Mouse (Mus musculus): ENCODE data around the gene Chmp3. TPM values are rescaled to one million over a fixed set of nuclear protein-coding genes. Genes with fewer than 3 reads are reported as not detected.

The Chmp3 gene
- total and polyA plus RNA-seq, 3 experiments: 34.4 to 59.0 (median 45.7) TPM

DNA sequence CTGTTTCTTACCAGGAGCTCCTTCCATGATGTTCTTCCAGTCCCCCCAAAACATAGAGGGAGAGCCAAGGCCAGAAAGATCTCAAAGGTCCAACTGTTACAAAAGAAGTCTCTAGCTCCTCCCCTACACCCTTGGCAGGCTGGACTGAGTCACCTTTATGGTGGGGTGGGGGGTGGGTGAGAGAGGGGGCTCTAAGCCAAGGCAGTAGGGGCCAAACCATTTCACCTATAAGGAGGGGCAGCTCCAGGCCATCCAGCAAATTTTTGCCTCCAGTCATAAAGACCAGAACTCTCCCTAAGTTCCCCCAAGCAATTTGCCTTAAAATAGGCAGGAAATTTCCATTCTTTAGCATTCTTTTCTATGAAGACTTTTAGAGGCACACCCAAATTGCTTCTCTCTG, 65.4 kb downstream of the Chmp3 start:
- DNase-seq: no peak
- no peak for TF ChIP-seq POLR2A (IDR thresholded peaks at IDR 0.05; ENCODE audit: insufficient read depth, low read depth, low read length)
- TF ChIP-seq EP300 (IDR thresholded peaks at IDR 0.05; ENCODE audit: insufficient read depth, low read depth, low read length): no peak
- no peak for TF ChIP-seq CTCF (IDR thresholded peaks at IDR 0.05)
- no peak overlapping the region for H3K9ac ChIP-seq (ENCODE audit: low read depth, low read length)
- no peak overlapping the region for H3K4me3 ChIP-seq
- peaks cover 13% of the 10 kb centered on the region for H3K36me3 ChIP-seq (ENCODE audit: control insufficient read depth, insufficient read depth, low read length)
- no peaks in the 10 kb centered on the region for H3K4me1 ChIP-seq (ENCODE audit: control insufficient read depth, insufficient read depth, low read length)
- intact Hi-C loops (cut with DNase I): loop anchor here (10.0 kb wide), 1 partner anchor 286 kb away; no protein-coding TSS in a partner anchor
- H3K27ac ChIP-seq: no peak overlapping the region
- H3K79me2 ChIP-seq (replicated peaks; ENCODE audit: control insufficient read depth, insufficient read depth, low read length): no peaks in the 10 kb centered on the region; the same call in 1 of the 2 replicates
- H3K27me3 ChIP-seq (ENCODE audit: control insufficient read depth, insufficient read depth, low read length): no peaks in the 10 kb centered on the region

- no peaks in the 10 kb centered on the region; the same call in 1 of the 2 replicates for H3K79me2 ChIP-seq (replicated peaks; ENCODE audit: control insufficient read depth, insufficient read depth, low read length)
- peaks cover 2% of the 10 kb centered on the region; the same call in 1 of the 2 replicates for H3K4me1 ChIP-seq (ENCODE audit: control insufficient read depth, insufficient read depth, low read length)
- TF ChIP-seq CTCF (IDR thresholded peaks at IDR 0.05) (no peak), POLR2A (IDR thresholded peaks at IDR 0.05; ENCODE audit: insufficient read depth, low read depth, low read length) (no peak), EP300 (IDR thresholded peaks at IDR 0.05; ENCODE audit: insufficient read depth, low read depth, low read length) (no peak)
- H3K27ac ChIP-seq: no peak overlapping the region
- WGBS: 61% methylated on average over 7 of the region's 7 CpGs
- no peak for DNase-seq
- H3K36me3 ChIP-seq (ENCODE audit: control insufficient read depth, insufficient read depth, low read length): peaks cover 19% of the 10 kb centered on the region
- no peak overlapping the region for H3K4me3 ChIP-seq
- H3K9ac ChIP-seq (ENCODE audit: low read depth, low read length): no peak overlapping the region
- no peaks in the 10 kb centered on the region for H3K27me3 ChIP-seq (ENCODE audit: control insufficient read depth, insufficient read depth, low read length)
- intact Hi-C loops (cut with DNase I): loop anchor here (2.0 to 10.0 kb wide), 2 partner anchors 15 to 285 kb away; no protein-coding TSS in a partner anchor
Observed at GRCm38 (mm10) chr6:71609968-71610367, 66.4 kb downstream of the Chmp3 start.

- Histone ChIP-seq H3K4me1 (ENCODE audit: control insufficient read depth, insufficient read depth, low read length) (peaks cover 4% of the 10 kb centered on the region), H3K27me3 (ENCODE audit: control insufficient read depth, insufficient read depth, low read length) (no peaks in the 10 kb centered on the region), H3K4me3 (no peak overlapping the region), H3K27ac (no peak overlapping the region), H3K36me3 (ENCODE audit: control insufficient read depth, insufficient read depth, low read length) (peaks cover 43% of the 10 kb centered on the region), H3K79me2 (replicated peaks; ENCODE audit: control insufficient read depth, insufficient read depth, low read length) (peaks cover 3% of the 10 kb centered on the region; the same call in 1 of the 2 replicates), H3K9ac (ENCODE audit: low read depth, low read length) (no peak overlapping the region)
- no peak for DNase-seq
- TF ChIP-seq CTCF (IDR thresholded peaks at IDR 0.05) (no peak), EP300 (IDR thresholded peaks at IDR 0.05; ENCODE audit: insufficient read depth, low read depth, low read length) (no peak), POLR2A (IDR thresholded peaks at IDR 0.05; ENCODE audit: insufficient read depth, low read depth, low read length) (no peak)
- intact Hi-C loops (cut with DNase I): no loop called here
Observed at GRCm38 (mm10) chr6:71613225-71613624, 69.6 kb downstream of the Chmp3 start.

DNA sequence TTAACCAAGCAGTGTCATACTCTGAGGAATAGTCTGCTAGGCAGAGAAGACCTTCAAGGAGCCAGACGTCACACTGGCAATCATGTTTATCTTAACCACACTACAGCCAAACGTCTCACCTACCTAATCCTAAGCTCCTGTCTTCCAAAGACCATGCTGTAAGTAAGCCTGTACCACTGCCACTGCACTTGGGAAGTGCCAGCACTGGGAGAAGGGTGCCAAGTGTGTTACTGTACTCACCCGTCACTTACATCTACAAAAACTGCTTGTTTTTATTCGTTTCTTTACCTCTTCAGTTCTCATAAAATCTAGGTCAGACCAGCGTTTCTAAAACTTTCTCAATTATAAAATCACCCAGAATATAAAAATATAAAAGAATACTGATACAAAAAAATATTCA, 73.4 kb downstream of the Chmp3 start:
- H3K36me3 ChIP-seq (ENCODE audit: control insufficient read depth, insufficient read depth, low read length): peaks cover 51% of the 10 kb centered on the region

GRCm38 (mm10) chr6:71621551-71621950, 78.0 kb downstream of the Chmp3 start:
- Histone ChIP-seq H3K9ac (ENCODE audit: low read depth, low read length) (no peak overlapping the region), H3K4me3 (no peak overlapping the region), H3K36me3 (ENCODE audit: control insufficient read depth, insufficient read depth, low read length) (peaks cover 61% of the 10 kb centered on the region), H3K4me1 (ENCODE audit: control insufficient read depth, insufficient read depth, low read length) (peaks cover 5% of the 10 kb centered on the region), H3K27ac (peak overlapping the region; percentile 54), H3K79me2 (replicated peaks; ENCODE audit: control insufficient read depth, insufficient read depth, low read length) (peaks cover 4% of the 10 kb centered on the region; the same call in 1 of the 2 replicates), H3K27me3 (ENCODE audit: control insufficient read depth, insufficient read depth, low read length) (no peaks in the 10 kb centered on the region)
- WGBS: 57% methylated on average over 5 of the region's 5 CpGs
- intact Hi-C loops (cut with DNase I): loop anchor here (5.0 kb wide), 1 partner anchor 181 kb away; no protein-coding TSS in a partner anchor
- no peak for TF ChIP-seq POLR2A (IDR thresholded peaks at IDR 0.05; ENCODE audit: insufficient read depth, low read depth, low read length)
- no peak for TF ChIP-seq CTCF (IDR thresholded peaks at IDR 0.05)
- no peak for TF ChIP-seq EP300 (IDR thresholded peaks at IDR 0.05; ENCODE audit: insufficient read depth, low read depth, low read length)
- peak in 1 of 2 experiments; percentile 30 for DNase-seq

More for the DNA sequence above, 73.4 kb downstream of the Chmp3 start:
- no peaks in the 10 kb centered on the region for H3K27me3 ChIP-seq (ENCODE audit: control insufficient read depth, insufficient read depth, low read length)
- TF ChIP-seq EP300 (IDR thresholded peaks at IDR 0.05; ENCODE audit: insufficient read depth, low read depth, low read length): no peak
- TF ChIP-seq POLR2A (IDR thresholded peaks at IDR 0.05; ENCODE audit: insufficient read depth, low read depth, low read length): no peak
- TF ChIP-seq CTCF (IDR thresholded peaks at IDR 0.05): no peak
- H3K27ac ChIP-seq: no peak overlapping the region
- H3K9ac ChIP-seq (ENCODE audit: low read depth, low read length): no peak overlapping the region
- H3K4me1 ChIP-seq (ENCODE audit: control insufficient read depth, insufficient read depth, low read length): peaks cover 6% of the 10 kb centered on the region
- intact Hi-C loops (cut with DNase I): loop anchor here (5.0 kb wide), 1 partner anchor 200 kb away; no protein-coding TSS in a partner anchor
- peaks cover 4% of the 10 kb centered on the region; the same call in 1 of the 2 replicates for H3K79me2 ChIP-seq (replicated peaks; ENCODE audit: control insufficient read depth, insufficient read depth, low read length)
- WGBS: 55% methylated on average over 5 of the region's 5 CpGs
- peak in 1 of 2 experiments; percentile 15 for DNase-seq
- no peak overlapping the region for H3K4me3 ChIP-seq

DNA sequence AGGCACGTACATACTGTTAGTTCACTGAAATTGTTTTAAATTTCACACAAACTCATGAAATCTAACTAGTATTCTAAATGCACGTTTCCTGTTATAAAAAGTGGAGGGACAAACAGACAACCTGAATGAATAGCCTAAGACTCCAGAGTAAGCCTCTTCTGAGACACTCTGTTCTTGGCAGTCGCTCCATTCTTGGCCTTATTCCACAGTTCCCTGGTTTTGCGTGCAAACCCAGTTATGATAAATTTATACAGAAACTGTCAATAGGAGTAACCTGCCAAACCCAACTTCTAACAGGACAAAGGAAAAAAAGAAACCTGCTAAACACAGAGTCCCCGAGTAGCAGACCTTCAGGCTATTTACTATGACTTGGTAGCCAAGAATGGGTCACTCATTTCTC, 78.4 kb downstream of the Chmp3 start:
- H3K4me3 ChIP-seq: no peak overlapping the region
- 48% methylated on average over 5 of the region's 5 CpGs for WGBS
- intact Hi-C loops (cut with DNase I): loop anchor here (5.0 kb wide), 1 partner anchor 180 kb away; no protein-coding TSS in a partner anchor
- H3K27me3 ChIP-seq (ENCODE audit: control insufficient read depth, insufficient read depth, low read length): no peaks in the 10 kb centered on the region
- TF ChIP-seq POLR2A (IDR thresholded peaks at IDR 0.05; ENCODE audit: insufficient read depth, low read depth, low read length): no peak
- peaks cover 2% of the 10 kb centered on the region for H3K4me1 ChIP-seq (ENCODE audit: control insufficient read depth, insufficient read depth, low read length)
- peak in 1 of 2 experiments; percentile 36 for DNase-seq
- H3K9ac ChIP-seq (ENCODE audit: low read depth, low read length): no peak overlapping the region
- peaks cover 60% of the 10 kb centered on the region for H3K36me3 ChIP-seq (ENCODE audit: control insufficient read depth, insufficient read depth, low read length)
- peaks cover 3% of the 10 kb centered on the region; the same call in 1 of the 2 replicates for H3K79me2 ChIP-seq (replicated peaks; ENCODE audit: control insufficient read depth, insufficient read depth, low read length)
- H3K27ac ChIP-seq: peak overlapping the region; percentile 54
